Mouse (Mus musculus) kidney, adult 9 months (tissue): ENCODE measurements around the gene Etv5.
"Not testable (repeated sequence)": the region's sequence is repeated elsewhere in the genome, so short reads cannot be mapped to it uniquely, and the experiment has no call there.

ENCODE experiments used
- DNase-seq: peaks from one replicate; pipeline ENCODE4 v3.0.0; 2022

The Etv5 gene

GRCm38 (mm10) chr16:22390348-22390897 is 49.1 kb downstream of the Etv5 start:
- DNase-seq = no peak

GRCm38 (mm10) chr16:22389146-22389911 is 50.2 kb downstream of the Etv5 start:
- DNase-seq = no peak

GRCm38 (mm10) chr16:22387731-22388130 is 51.8 kb downstream of the Etv5 start:
- no peak for DNase-seq

- DNase-seq = not testable (repeated sequence)
Observed at GRCm38 (mm10) chr16:22382018-22382417, 57.5 kb downstream of the Etv5 start.

- peak; percentile 85 for DNase-seq
Observed at GRCm38 (mm10) chr16:22380981-22381380, 58.5 kb downstream of the Etv5 start.

- DNase-seq = no peak
Observed at GRCm38 (mm10) chr16:22379986-22380385, 59.5 kb downstream of the Etv5 start.

GRCm38 (mm10) chr16:22379342-22379741 is 60.2 kb downstream of the Etv5 start:
- DNase-seq = no peak

GRCm38 (mm10) chr16:22377714-22378113 is 61.8 kb downstream of the Etv5 start:
- DNase-seq = no peak

- DNase-seq = no peak
Observed at GRCm38 (mm10) chr16:22374898-22375297, 64.6 kb downstream of the Etv5 start.

- peak; percentile 80 for DNase-seq
Observed at GRCm38 (mm10) chr16:22372701-22373124, 66.8 kb downstream of the Etv5 start.

GRCm38 (mm10) chr16:22372225-22372624 is 67.3 kb downstream of the Etv5 start:
- no peak for DNase-seq

- DNase-seq = no peak
Observed at GRCm38 (mm10) chr16:22367099-22367498, 72.4 kb downstream of the Etv5 start.

GRCm38 (mm10) chr16:22366040-22366439 is 73.5 kb downstream of the Etv5 start:
- no peak for DNase-seq

- DNase-seq = no peak
Observed at GRCm38 (mm10) chr16:22365596-22365995, 73.9 kb downstream of the Etv5 start.

- no peak for DNase-seq
Observed at GRCm38 (mm10) chr16:22358701-22359354, 80.7 kb downstream of the Etv5 start.

GRCm38 (mm10) chr16:22354177-22354576 is 85.3 kb downstream of the Etv5 start:
- DNase-seq = not testable (repeated sequence)

GRCm38 (mm10) chr16:22353639-22354038 is 85.9 kb downstream of the Etv5 start:
- DNase-seq = no peak

- DNase-seq = no peak
Observed at GRCm38 (mm10) chr16:22351194-22351593, 88.3 kb downstream of the Etv5 start.

- DNase-seq = no peak
Observed at GRCm38 (mm10) chr16:22349798-22350197, 89.7 kb downstream of the Etv5 start.

GRCm38 (mm10) chr16:22348478-22349270 is 90.8 kb downstream of the Etv5 start:
- DNase-seq = no peak

- no peak for DNase-seq
Observed at GRCm38 (mm10) chr16:22348014-22348413, 91.5 kb downstream of the Etv5 start.

GRCm38 (mm10) chr16:22341236-22341671 is 98.3 kb downstream of the Etv5 start:
- DNase-seq = peak; percentile 79

GRCm38 (mm10) chr16:22335781-22336180 is 103.7 kb downstream of the Etv5 start:
- peak; percentile 78 for DNase-seq
